Mouse (Mus musculus): ENCODE results near the gene Brsk2. TPM values are rescaled to one million over a fixed set of nuclear protein-coding genes. Genes with fewer than 3 reads are reported as not detected.
A peak's percentile ranks its signal among the peaks of the same experiment; 100 is the strongest.

Brsk2 gene
- polyA plus RNA-seq, 1 experiment from 2014 or later, result 25.8 TPM

DNA sequence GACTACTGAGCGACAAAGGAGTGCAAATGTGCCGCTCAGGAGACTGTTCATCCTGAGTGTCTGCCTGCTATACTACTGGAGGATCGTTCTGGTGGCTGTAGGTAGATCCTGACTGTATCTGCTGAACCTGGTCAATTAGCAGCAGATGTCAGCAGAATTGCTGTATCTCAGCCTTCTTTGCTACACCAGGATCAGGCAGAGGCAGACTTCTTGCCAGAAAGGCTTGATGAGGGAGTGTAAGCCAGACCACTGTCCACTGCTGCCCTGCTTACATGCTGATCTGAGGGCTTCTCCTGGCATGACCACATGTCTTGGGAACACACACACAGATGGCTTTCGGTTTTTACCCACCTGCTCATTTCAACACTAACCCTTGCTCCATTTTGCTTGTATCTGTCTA, 2.3 kb downstream of the Brsk2 start:
- Histone ChIP-seq H3K27ac (ENCODE audit: low read depth, low read length) (no peak overlapping the region), H3K36me3 (ENCODE audit: control insufficient read depth, insufficient read depth, low read length) (no peaks in the 10 kb centered on the region), H3K9me3 (ENCODE audit: control insufficient read depth, low read length) (no peaks in the 10 kb centered on the region), H3K4me2 (ENCODE audit: low read depth, low read length) (peak overlapping the region; percentile 91), H3K4me3 (ENCODE audit: low read depth, low read length) (peak overlapping the region; percentile 89; the same call in 1 of the 2 replicates), H3K4me1 (ENCODE audit: control insufficient read depth, insufficient read depth, low read length) (peaks cover 45% of the 10 kb centered on the region), H3K27me3 (ENCODE audit: control insufficient read depth, insufficient read depth, low read length) (peaks cover 6% of the 10 kb centered on the region; the same call in 1 of the 2 replicates), H3K9ac (replicated peaks; ENCODE audit: low read depth, low read length) (no peak overlapping the region)
- WGBS, result 76% methylated on average over 4 of the region's 4 CpGs
- no peak for ATAC-seq (ENCODE audit: low read depth)

DNA sequence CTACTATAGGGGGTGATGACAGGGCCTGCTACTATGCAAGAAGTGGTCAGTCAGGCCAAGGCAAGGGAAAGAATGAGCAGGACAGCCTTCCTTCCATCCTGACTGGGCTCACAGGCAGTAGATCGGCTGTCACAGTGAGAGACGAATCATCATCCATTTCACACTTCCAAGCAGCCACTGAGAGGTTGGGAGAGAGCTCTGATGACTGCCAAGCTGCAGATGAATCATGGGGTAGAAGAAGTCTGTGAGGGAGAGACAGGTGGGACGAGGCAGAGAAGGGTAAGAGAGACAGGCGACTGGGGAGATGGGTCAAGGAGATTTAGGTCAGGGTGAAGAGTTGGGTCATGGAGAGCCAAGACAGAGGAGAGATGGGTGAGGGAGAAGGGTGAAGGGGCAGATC, 3.4 kb downstream of the Brsk2 start:
- Histone ChIP-seq H3K36me3 (ENCODE audit: control insufficient read depth, insufficient read depth, low read length) (no peaks in the 10 kb centered on the region), H3K27me3 (ENCODE audit: control insufficient read depth, insufficient read depth, low read length) (peaks cover 6% of the 10 kb centered on the region; the same call in 1 of the 2 replicates), H3K27ac (ENCODE audit: low read depth, low read length) (no peak overlapping the region), H3K4me2 (ENCODE audit: low read depth, low read length) (no peak overlapping the region), H3K9ac (replicated peaks; ENCODE audit: low read depth, low read length) (no peak overlapping the region), H3K4me1 (ENCODE audit: control insufficient read depth, insufficient read depth, low read length) (peaks cover 54% of the 10 kb centered on the region), H3K4me3 (ENCODE audit: low read depth, low read length) (no peak overlapping the region), H3K9me3 (ENCODE audit: control insufficient read depth, low read length) (no peaks in the 10 kb centered on the region)
- no peak for ATAC-seq (ENCODE audit: low read depth)
- WGBS, result 81% methylated on average over 4 of the region's 4 CpGs

DNA sequence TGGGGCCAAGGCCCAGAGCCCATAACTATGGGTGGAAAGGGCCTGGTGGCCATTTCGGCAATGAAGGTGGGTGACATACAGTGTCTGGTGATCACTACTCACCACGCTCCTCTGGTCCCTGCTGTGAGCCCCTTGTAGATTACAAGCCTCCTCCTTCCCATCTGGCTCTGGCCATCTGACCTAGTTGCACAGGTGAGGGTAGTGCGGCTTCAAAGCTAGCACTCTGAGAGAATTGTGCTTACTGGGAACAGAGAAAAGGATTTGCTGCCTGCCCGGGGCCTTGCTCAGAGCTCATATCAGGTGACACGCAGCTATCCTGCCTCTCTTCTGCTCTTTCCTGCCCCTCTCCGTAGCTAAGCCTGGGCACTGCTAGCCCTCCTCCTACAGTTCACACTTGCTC, 4.1 kb downstream of the Brsk2 start:
- H3K4me1 ChIP-seq (ENCODE audit: control insufficient read depth, insufficient read depth, low read length), result peaks cover 52% of the 10 kb centered on the region
- no peak for ATAC-seq (ENCODE audit: low read depth)
- no peak overlapping the region for H3K4me3 ChIP-seq (ENCODE audit: low read depth, low read length)
- H3K27me3 ChIP-seq (ENCODE audit: control insufficient read depth, insufficient read depth, low read length), result peaks cover 6% of the 10 kb centered on the region; the same call in 1 of the 2 replicates
- H3K9me3 ChIP-seq (ENCODE audit: control insufficient read depth, low read length), result no peaks in the 10 kb centered on the region
- H3K4me2 ChIP-seq (ENCODE audit: low read depth, low read length), result no peak overlapping the region
- no peaks in the 10 kb centered on the region for H3K36me3 ChIP-seq (ENCODE audit: control insufficient read depth, insufficient read depth, low read length)
- no peak overlapping the region for H3K9ac ChIP-seq (replicated peaks; ENCODE audit: low read depth, low read length)
- no peak overlapping the region for H3K27ac ChIP-seq (ENCODE audit: low read depth, low read length)
- WGBS, result 80% methylated on average over 6 of the region's 6 CpGs

DNA sequence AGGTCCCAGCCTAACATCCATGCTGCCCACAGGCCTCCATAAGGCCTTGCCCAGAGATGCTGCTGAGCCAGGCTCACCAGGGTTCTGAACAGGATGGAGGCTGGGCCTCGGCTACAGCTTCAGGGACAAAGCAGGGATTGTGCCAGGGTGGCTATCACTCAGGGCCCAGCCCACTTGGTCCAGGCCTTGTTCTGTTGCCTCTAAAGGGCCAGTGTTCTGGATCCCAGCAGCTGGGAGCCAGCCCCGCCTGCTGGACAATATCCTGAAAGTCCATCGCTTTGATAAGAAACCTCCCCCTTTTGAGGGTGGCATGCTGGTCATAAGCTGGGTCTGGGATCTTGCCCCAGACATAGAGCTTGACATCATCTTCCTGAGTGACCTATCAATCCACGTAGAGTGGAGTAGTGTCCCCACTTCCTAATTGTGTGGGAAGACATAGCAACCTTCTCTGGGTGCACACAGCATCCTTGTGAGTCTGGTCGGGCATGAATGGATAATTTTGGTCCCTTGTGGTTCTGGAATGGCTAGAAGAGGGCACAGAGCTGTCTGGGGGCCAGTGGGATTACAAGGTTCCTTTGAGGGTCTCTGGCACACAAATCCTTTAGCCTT, 6.1 kb downstream of the Brsk2 start:
- Histone ChIP-seq H3K4me3 (ENCODE audit: low read depth, low read length) (no peak overlapping the region), H3K9me3 (ENCODE audit: control insufficient read depth, low read length) (no peaks in the 10 kb centered on the region), H3K4me1 (ENCODE audit: control insufficient read depth, insufficient read depth, low read length) (peaks cover 63% of the 10 kb centered on the region), H3K9ac (replicated peaks; ENCODE audit: low read depth, low read length) (no peak overlapping the region), H3K36me3 (ENCODE audit: control insufficient read depth, insufficient read depth, low read length) (no peaks in the 10 kb centered on the region), H3K4me2 (ENCODE audit: low read depth, low read length) (no peak overlapping the region), H3K27ac (ENCODE audit: low read depth, low read length) (no peak overlapping the region), H3K27me3 (ENCODE audit: control insufficient read depth, insufficient read depth, low read length) (no peaks in the 10 kb centered on the region)
- 65% methylated on average over 5 of the region's 5 CpGs for WGBS
- ATAC-seq (ENCODE audit: low read depth), result no peak

DNA sequence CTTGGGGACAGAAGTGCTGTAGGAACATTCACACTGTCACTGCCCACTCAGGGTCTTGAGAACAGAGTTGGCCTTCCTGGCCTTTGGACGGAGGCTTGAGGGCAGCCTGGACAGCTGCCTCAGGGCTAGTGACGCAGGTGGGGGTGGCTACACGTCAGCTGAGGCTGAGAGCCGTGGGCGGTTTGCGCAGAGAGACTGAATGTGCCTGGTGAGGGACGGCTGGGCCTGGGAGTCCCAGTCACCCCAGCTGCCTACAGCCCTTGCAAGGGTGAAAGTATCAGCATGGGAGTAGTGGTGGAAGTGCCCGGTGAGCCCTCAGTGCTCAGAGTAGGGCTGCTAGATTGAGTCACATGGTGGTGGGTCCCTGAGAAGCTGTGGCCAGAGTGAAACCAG, 6.6 kb downstream of the Brsk2 start:
- Histone ChIP-seq H3K4me2 (ENCODE audit: low read depth, low read length) (no peak overlapping the region), H3K27ac (ENCODE audit: low read depth, low read length) (no peak overlapping the region), H3K36me3 (ENCODE audit: control insufficient read depth, insufficient read depth, low read length) (no peaks in the 10 kb centered on the region), H3K27me3 (ENCODE audit: control insufficient read depth, insufficient read depth, low read length) (no peaks in the 10 kb centered on the region), H3K9ac (replicated peaks; ENCODE audit: low read depth, low read length) (no peak overlapping the region), H3K4me1 (ENCODE audit: control insufficient read depth, insufficient read depth, low read length) (peaks cover 68% of the 10 kb centered on the region), H3K9me3 (ENCODE audit: control insufficient read depth, low read length) (no peaks in the 10 kb centered on the region), H3K4me3 (ENCODE audit: low read depth, low read length) (no peak overlapping the region)
- no peak for ATAC-seq (ENCODE audit: low read depth)
- 62% methylated on average over 8 of the region's 8 CpGs for WGBS

DNA sequence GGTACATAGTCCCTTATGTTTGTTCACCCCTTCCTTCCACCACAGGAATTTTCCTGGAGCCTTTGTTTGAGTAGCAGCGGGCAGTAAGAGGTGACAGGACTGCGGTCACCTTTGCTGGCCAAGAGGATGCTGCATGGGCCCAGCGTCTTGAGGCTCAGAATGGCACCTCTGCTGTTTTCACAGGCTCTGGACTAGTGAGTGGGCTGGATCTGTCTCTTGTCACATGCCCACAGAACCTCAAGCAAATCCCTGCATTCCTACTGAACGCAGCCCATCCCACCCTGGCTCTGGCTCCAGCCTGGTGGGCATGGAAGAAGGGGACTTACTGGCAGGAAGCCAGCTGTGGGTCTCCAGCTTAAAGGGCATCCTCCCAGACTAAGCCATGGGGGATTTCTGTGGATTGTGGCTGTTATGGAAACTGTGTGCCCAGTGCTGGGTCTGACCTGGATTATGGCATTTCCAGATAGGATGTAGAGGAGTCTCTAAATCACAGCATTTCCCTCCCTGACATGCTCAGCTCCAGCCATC, 8.0 kb downstream of the Brsk2 start:
- H3K36me3 ChIP-seq (ENCODE audit: control insufficient read depth, insufficient read depth, low read length), result no peaks in the 10 kb centered on the region
- no peaks in the 10 kb centered on the region for H3K27me3 ChIP-seq (ENCODE audit: control insufficient read depth, insufficient read depth, low read length)
- ATAC-seq (ENCODE audit: low read depth), result no peak
- H3K4me2 ChIP-seq (ENCODE audit: low read depth, low read length), result no peak overlapping the region
- H3K4me1 ChIP-seq (ENCODE audit: control insufficient read depth, insufficient read depth, low read length), result peaks cover 71% of the 10 kb centered on the region
- H3K9ac ChIP-seq (replicated peaks; ENCODE audit: low read depth, low read length), result no peak overlapping the region
- H3K9me3 ChIP-seq (ENCODE audit: control insufficient read depth, low read length), result no peaks in the 10 kb centered on the region
- 73% methylated on average over 4 of the region's 4 CpGs for WGBS
- no peak overlapping the region for H3K27ac ChIP-seq (ENCODE audit: low read depth, low read length)
- H3K4me3 ChIP-seq (ENCODE audit: low read depth, low read length), result no peak overlapping the region

DNA sequence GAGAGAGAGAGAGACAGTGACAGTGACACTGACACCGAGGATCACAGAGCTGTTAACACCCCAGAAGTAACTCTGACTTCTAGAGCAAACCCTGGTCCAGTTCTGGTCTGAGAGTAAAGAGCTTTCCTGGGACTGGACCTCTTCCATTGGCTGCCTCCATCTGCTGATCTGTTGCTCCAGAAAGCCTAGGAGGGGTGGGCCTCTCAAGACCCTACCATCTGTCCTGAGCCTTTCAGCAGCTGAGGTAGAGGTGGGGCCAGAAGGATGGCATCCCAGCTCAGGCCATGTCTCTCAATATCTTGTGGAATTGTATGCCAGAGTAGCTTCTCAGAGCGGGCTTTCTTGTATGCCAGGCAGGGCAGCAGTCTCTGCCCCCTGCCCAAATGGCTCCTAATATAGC, 8.7 kb downstream of the Brsk2 start:
- Histone ChIP-seq H3K9me3 (ENCODE audit: control insufficient read depth, low read length) (no peaks in the 10 kb centered on the region), H3K4me2 (ENCODE audit: low read depth, low read length) (no peak overlapping the region), H3K4me3 (ENCODE audit: low read depth, low read length) (no peak overlapping the region), H3K4me1 (ENCODE audit: control insufficient read depth, insufficient read depth, low read length) (peaks cover 74% of the 10 kb centered on the region), H3K27me3 (ENCODE audit: control insufficient read depth, insufficient read depth, low read length) (no peaks in the 10 kb centered on the region), H3K36me3 (ENCODE audit: control insufficient read depth, insufficient read depth, low read length) (no peaks in the 10 kb centered on the region), H3K9ac (replicated peaks; ENCODE audit: low read depth, low read length) (no peak overlapping the region), H3K27ac (ENCODE audit: low read depth, low read length) (no peak overlapping the region)
- whole genome bisulfite sequencing, result 93% methylated on average over 2 of the region's 2 CpGs
- no peak for ATAC-seq (ENCODE audit: low read depth)

DNA sequence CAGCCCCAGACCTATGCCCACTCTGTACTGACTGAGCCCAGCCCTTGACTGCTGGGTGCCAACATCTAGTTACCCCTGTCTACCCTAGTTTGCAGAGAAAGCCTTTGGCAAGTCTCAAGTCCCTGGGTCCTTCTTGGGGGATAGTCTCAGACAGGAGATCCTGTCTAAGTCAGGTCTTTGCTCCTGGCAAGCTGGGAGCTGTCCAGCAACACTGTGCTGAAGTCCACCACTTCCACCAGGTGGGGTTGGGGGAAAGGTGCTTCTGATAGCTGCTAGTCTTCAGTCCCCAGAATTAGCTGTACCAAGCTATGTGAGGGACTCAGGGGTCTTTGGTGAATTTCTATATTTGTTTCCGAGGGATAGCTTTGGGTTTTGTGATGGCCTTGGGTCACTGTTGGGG, 9.6 kb downstream of the Brsk2 start:
- Histone ChIP-seq H3K4me3 (ENCODE audit: low read depth, low read length) (no peak overlapping the region), H3K27me3 (ENCODE audit: control insufficient read depth, insufficient read depth, low read length) (no peaks in the 10 kb centered on the region), H3K4me1 (ENCODE audit: control insufficient read depth, insufficient read depth, low read length) (peaks cover 74% of the 10 kb centered on the region), H3K9me3 (ENCODE audit: control insufficient read depth, low read length) (no peaks in the 10 kb centered on the region), H3K36me3 (ENCODE audit: control insufficient read depth, insufficient read depth, low read length) (no peaks in the 10 kb centered on the region), H3K4me2 (ENCODE audit: low read depth, low read length) (no peak overlapping the region), H3K9ac (replicated peaks; ENCODE audit: low read depth, low read length) (no peak overlapping the region), H3K27ac (ENCODE audit: low read depth, low read length) (no peak overlapping the region)
- WGBS, result 85% methylated on average over 1 of the region's 1 CpGs
- no peak for ATAC-seq (ENCODE audit: low read depth)

DNA sequence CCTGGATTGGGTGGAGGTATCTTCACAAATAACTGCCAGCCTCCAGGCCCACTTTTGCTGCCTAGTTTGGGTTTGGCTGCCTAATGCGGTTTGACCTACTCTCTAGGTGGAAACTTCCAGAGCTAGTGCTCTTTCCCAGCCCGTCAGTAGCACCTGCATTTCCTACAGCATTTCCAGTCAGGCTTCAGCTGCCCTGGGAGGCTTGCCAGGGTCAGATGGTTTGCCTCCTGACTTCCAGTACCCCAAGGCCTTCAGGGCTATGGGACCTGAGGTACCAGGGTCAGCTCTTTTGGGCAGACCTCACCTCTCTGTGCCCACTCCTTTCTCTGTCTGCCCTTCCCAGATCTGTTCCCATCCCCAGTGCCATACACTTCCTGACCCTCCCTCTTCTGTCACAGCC, 11.4 kb downstream of the Brsk2 start:
- WGBS, result 80% methylated on average over 2 of the region's 2 CpGs
- Histone ChIP-seq H3K9me3 (ENCODE audit: control insufficient read depth, low read length) (no peaks in the 10 kb centered on the region), H3K4me3 (ENCODE audit: low read depth, low read length) (no peak overlapping the region), H3K36me3 (ENCODE audit: control insufficient read depth, insufficient read depth, low read length) (no peaks in the 10 kb centered on the region), H3K27ac (ENCODE audit: low read depth, low read length) (no peak overlapping the region), H3K27me3 (ENCODE audit: control insufficient read depth, insufficient read depth, low read length) (no peaks in the 10 kb centered on the region), H3K4me2 (ENCODE audit: low read depth, low read length) (no peak overlapping the region), H3K9ac (replicated peaks; ENCODE audit: low read depth, low read length) (no peak overlapping the region), H3K4me1 (ENCODE audit: control insufficient read depth, insufficient read depth, low read length) (peaks cover 59% of the 10 kb centered on the region)
- no peak for ATAC-seq (ENCODE audit: low read depth)

Measured in neural tube, embryonic 14.5 days (tissue).